Comparison of ENCODE assay signal across 33 mouse cellular contexts in genomic region chr16:38538716-38539380, GRCm38 (mm10). TPM values are rescaled to one million over a fixed set of nuclear protein-coding genes. Genes with fewer than 3 reads are reported as not detected.
DNase-seq lines count a peak whose midpoint lies in the region; ATAC-seq and TF ChIP-seq lines count a peak whose summit lies in the region.
"Had no signal": no experiment of that assay in that cellular context is flagged by ENCODE, and none has a peak within 500 bp of the region (broad histone marks: within the 10 kb centered on the region; RNA-seq: fewer than 3 reads in every experiment).

No protein-coding gene starts in this region.

- 0 out of 2 replicates have a peak, but pooled peaks have one; percentile 14 for ATAC-seq in granulocyte monocyte progenitor cell, adult 5-6 weeks (replicated peaks; ENCODE audit: poor library complexity, severe bottlenecking)
- ATAC-seq in kidney, embryonic 14.5 days (ENCODE audit: low FRiP score, low TSS enrichment): no peak
- ATAC-seq in erythroid progenitor cell, adult 5-6 weeks (replicated peaks; ENCODE audit: low FRiP score, poor library complexity, severe bottlenecking): no peak
- ATAC-seq: forebrain, embryonic 13.5 days; forebrain, embryonic 16.5 days; hindbrain, postnatal 0 days; inflammation-experienced regulatory T-cells, adult 6 months; intestine, postnatal 0 days had no signal

- no peak overlapping the region for H3K9ac ChIP-seq in kidney, embryonic 14.5 days (ENCODE audit: low read depth, low read length)
- H3K9ac ChIP-seq: embryonic facial prominence, embryonic 13.5 days; forebrain, embryonic 13.5 days; heart, embryonic 12.5 days; heart, embryonic 15.5 days; hindbrain, embryonic 14.5 days had no signal

- WGBS in kidney, embryonic 14.5 days: 96% methylated on average over 13 of the region's 13 CpGs

- no peak overlapping the region for H3K27ac ChIP-seq in kidney, embryonic 14.5 days (ENCODE audit: low read depth, low read length)
- H3K27ac ChIP-seq: embryonic facial prominence, embryonic 10.5 days; embryonic facial prominence, embryonic 13.5 days; forebrain, embryonic 10.5 days; forebrain, embryonic 13.5 days; heart, embryonic 15.5 days; hindbrain, embryonic 14.5 days; hindbrain, postnatal 0 days had no signal

- peaks cover 86% of the 10 kb centered on the region for H3K36me3 ChIP-seq in E14TG2a.4 (ENCODE audit: insufficient read depth, low read length)
- H3K36me3 ChIP-seq in kidney, embryonic 14.5 days (ENCODE audit: control insufficient read depth, insufficient read depth, low read length): peaks cover 69% of the 10 kb centered on the region

- no peaks in the 10 kb centered on the region for H3K9me3 ChIP-seq in E14TG2a.4 (ENCODE audit: low read length)
- no peaks in the 10 kb centered on the region for H3K9me3 ChIP-seq in kidney, embryonic 14.5 days (ENCODE audit: control insufficient read depth, low read length)
- H3K9me3 ChIP-seq: embryonic facial prominence, embryonic 10.5 days; embryonic facial prominence, embryonic 13.5 days; forebrain, embryonic 10.5 days; forebrain, embryonic 13.5 days; heart, embryonic 12.5 days; heart, embryonic 15.5 days had no signal

- TF ChIP-seq CTCF in E14TG2a.4 (conservative IDR thresholded peaks at IDR 0.05; ENCODE audit: low read length): no peak

- H3K4me3 ChIP-seq in E14TG2a.4 (replicated peaks; ENCODE audit: low read length): peak overlapping the region; percentile 43
- H3K4me3 ChIP-seq in kidney, embryonic 14.5 days (ENCODE audit: low read length): no peak overlapping the region
- H3K4me3 ChIP-seq: embryonic facial prominence, embryonic 10.5 days; embryonic facial prominence, embryonic 13.5 days; erythroblast, embryonic 14.5 days; forebrain, embryonic 10.5 days; forebrain, embryonic 13.5 days; heart, embryonic 12.5 days; heart, embryonic 15.5 days had no signal

- H3K4me1 ChIP-seq in E14TG2a.4 (replicated peaks; ENCODE audit: low read depth, low read length): peaks cover 47% of the 10 kb centered on the region
- no peaks in the 10 kb centered on the region for H3K4me1 ChIP-seq in kidney, embryonic 14.5 days (ENCODE audit: control insufficient read depth, insufficient read depth, low read length)
- H3K4me1 ChIP-seq: embryonic facial prominence, embryonic 10.5 days; forebrain, embryonic 10.5 days; forebrain, embryonic 13.5 days; heart, embryonic 12.5 days; heart, embryonic 15.5 days had no signal

- DNase-seq in ES-CJ7 (ENCODE audit: low read depth, low spot score) (peak; percentile 75), R1 (ENCODE audit: low read depth, low spot score) (peak; percentile 76)
- DNase-seq in lung, postnatal 10 days: no peak
- DNase-seq: adrenal gland, adult 2 months; adrenal gland, postnatal 14 days; B cell, adult 2 months; cerebellum, adult 11-12 months; cerebellum, adult 8-10 months; cerebellum, postnatal 10 days; cerebellum, postnatal 36 days; embryo, embryonic 11 days; gastrocnemius, postnatal 10 days; gastrocnemius, postnatal 36 days; heart, adult 11 months; heart, postnatal 10 days; heart, postnatal 4 days had no signal

- H3K4me2 ChIP-seq in kidney, embryonic 14.5 days (replicated peaks; ENCODE audit: low read depth, low read length): no peak overlapping the region
- H3K4me2 ChIP-seq: embryonic facial prominence, embryonic 13.5 days; forebrain, embryonic 13.5 days; heart, embryonic 12.5 days; heart, embryonic 15.5 days; hindbrain, embryonic 14.5 days had no signal

- no peaks in the 10 kb centered on the region for H3K27me3 ChIP-seq in E14TG2a.4 (ENCODE audit: insufficient read depth, low read length)
- no peaks in the 10 kb centered on the region for H3K27me3 ChIP-seq in kidney, embryonic 14.5 days (ENCODE audit: control insufficient read depth, insufficient read depth, low read length)
- H3K27me3 ChIP-seq: CH12.LX; embryonic facial prominence, embryonic 13.5 days; forebrain, embryonic 13.5 days; heart, embryonic 12.5 days; heart, embryonic 15.5 days had no signal

RNA-seq across cellular contexts. Expression of gene Poglut1, which starts 11.2 kb away (rescaled TPM):
- total RNA-seq in granulocyte monocyte progenitor cell, adult 5-6 weeks (2014; fragmentation: Nextera tagmentation): 24.7 and 41.3 TPM in 2 replicates
- total RNA-seq in granulocyte monocyte progenitor cell, adult 5-6 weeks (2017): 19.8 and 22.6 TPM in 2 replicates
- 50.9 and 63.5 TPM in 2 replicates for polyA plus RNA-seq in kidney, embryonic 14.5 days (2014; fragmentation: Nextera tagmentation; extraction: Ambion mirVana)
- total RNA-seq in erythroid progenitor cell, adult 5-6 weeks (2015; ENCODE audit: low replicate concordance): 2.9 and 10.8 TPM in 2 replicates
- 5.3 TPM in 1 of 2 replicates, not detected in the other for total RNA-seq in erythroid progenitor cell, adult 5-6 weeks (2017; ENCODE audit: low replicate concordance)

RNA-seq across cellular contexts. Expression of gene Timmdc1, which starts 16.4 kb away (rescaled TPM):
- 13.7 and 15.0 TPM in 2 replicates for total RNA-seq in granulocyte monocyte progenitor cell, adult 5-6 weeks (2014; fragmentation: Nextera tagmentation)
- total RNA-seq in granulocyte monocyte progenitor cell, adult 5-6 weeks (2017): 31.5 and 33.1 TPM in 2 replicates
- 29.1 and 31.8 TPM in 2 replicates for polyA plus RNA-seq in kidney, embryonic 14.5 days (2014; fragmentation: Nextera tagmentation; extraction: Ambion mirVana)
- total RNA-seq in erythroid progenitor cell, adult 5-6 weeks (2015; ENCODE audit: low replicate concordance): 4.0 and 7.5 TPM in 2 replicates
- 5.5 and 14.8 TPM in 2 replicates for total RNA-seq in erythroid progenitor cell, adult 5-6 weeks (2017; ENCODE audit: low replicate concordance)

RNA-seq across cellular contexts. Expression of gene Tmem39a, which starts 19.6 kb away (rescaled TPM):
- 58.2 and 91.5 TPM in 2 replicates for total RNA-seq in granulocyte monocyte progenitor cell, adult 5-6 weeks (2014; fragmentation: Nextera tagmentation)
- total RNA-seq in granulocyte monocyte progenitor cell, adult 5-6 weeks (2017): 70.2 and 105 TPM in 2 replicates
- 90.5 and 121 TPM in 2 replicates for polyA plus RNA-seq in kidney, embryonic 14.5 days (2014; fragmentation: Nextera tagmentation; extraction: Ambion mirVana)
- 28.5 and 33.9 TPM in 2 replicates for total RNA-seq in erythroid progenitor cell, adult 5-6 weeks (2015; ENCODE audit: low replicate concordance)
- total RNA-seq in erythroid progenitor cell, adult 5-6 weeks (2017; ENCODE audit: low replicate concordance): 5.3 and 16.8 TPM in 2 replicates
